Mouse (Mus musculus): ENCODE data around the gene Npdc1. TPM values are rescaled to one million over a fixed set of nuclear protein-coding genes. Genes with fewer than 3 reads are reported as not detected.

The Npdc1 gene
- total and polyA plus RNA-seq, 3 experiments: 0.22 TPM; not detected in 2

DNA sequence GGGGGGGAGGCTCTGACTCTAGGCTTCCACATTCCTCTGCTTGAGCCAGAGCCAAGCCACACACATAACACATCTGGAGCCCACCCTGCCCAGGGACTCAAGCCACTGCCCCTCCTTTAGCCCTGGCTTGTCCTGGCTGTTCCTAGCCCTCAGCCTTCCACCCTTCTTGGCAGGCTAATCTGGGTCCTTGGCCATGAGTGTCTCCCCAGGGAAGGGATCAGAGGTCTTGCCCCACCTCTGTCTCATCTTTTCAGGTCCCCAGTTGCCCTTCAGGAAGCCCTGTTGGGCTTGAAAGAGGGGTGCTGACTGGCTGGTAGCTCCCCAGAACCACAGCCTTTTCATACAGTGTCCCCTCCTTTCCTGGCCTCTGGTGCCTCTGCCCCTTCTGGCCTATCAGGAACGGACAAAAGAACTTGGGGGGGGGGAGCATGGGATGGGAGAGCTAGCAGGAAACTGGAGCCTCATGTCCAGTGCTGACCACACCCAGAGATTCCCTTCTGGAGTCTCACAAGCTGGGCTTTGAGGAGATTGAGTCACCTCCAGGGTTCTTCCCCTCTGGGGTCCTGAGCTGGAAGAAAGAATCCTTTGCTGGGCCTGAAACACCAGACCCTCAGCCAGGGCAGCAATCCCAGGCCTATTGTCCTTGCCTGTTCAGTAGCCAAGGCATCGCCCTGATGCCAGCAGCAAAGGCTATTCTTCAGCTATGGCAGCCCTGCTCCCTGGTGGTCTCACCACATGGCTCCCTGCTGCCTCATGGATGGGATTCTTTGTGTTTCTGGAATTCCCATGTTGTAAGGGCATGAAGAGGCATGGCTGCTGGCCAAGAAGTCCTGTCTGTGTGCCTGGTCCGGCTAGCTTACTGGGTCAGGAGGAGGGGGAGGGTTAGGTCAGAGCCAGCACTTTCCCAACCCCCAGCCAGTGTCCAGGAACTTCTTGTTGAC, 4.6 kb upstream of the Npdc1 start:
- TF ChIP-seq CTCF (IDR thresholded peaks at IDR 0.05; ENCODE audit: low read depth, low read length): no peak
- TF ChIP-seq POLR2AphosphoS5 (IDR thresholded peaks at IDR 0.05; ENCODE audit: insufficient replicate concordance, low read depth, low read length): no peak
- no peak for TF ChIP-seq TAL1 (conservative IDR thresholded peaks at IDR 0.05; ENCODE audit: low read depth, low read length)
- TF ChIP-seq GATA2 (IDR thresholded peaks at IDR 0.05; ENCODE audit: borderline replicate concordance, low read depth, low read length): no peak
- no peak for TF ChIP-seq GATA1 (IDR thresholded peaks at IDR 0.05; ENCODE audit: borderline replicate concordance, low read length)
- H3K36me3 ChIP-seq (replicated peaks): no peaks in the 10 kb centered on the region
- H3K4me1 ChIP-seq (ENCODE audit: insufficient read depth, low read depth, low read length): no peaks in the 10 kb centered on the region; the same call in 1 of the 2 replicates
- H3K9me3 ChIP-seq (replicated peaks): no peaks in the 10 kb centered on the region
- H3K27me3 ChIP-seq (ENCODE audit: insufficient read depth, low read length): peaks cover 58% of the 10 kb centered on the region
- H3K4me3 ChIP-seq (ENCODE audit: low read depth, low read length): no peak overlapping the region
- ATAC-seq (ENCODE audit: extremely low read depth, insufficient number of reproducible peaks, low FRiP score, poor library complexity, severe bottlenecking) (no peak), DNase-seq (ENCODE audit: low spot score) (no peak)

DNA sequence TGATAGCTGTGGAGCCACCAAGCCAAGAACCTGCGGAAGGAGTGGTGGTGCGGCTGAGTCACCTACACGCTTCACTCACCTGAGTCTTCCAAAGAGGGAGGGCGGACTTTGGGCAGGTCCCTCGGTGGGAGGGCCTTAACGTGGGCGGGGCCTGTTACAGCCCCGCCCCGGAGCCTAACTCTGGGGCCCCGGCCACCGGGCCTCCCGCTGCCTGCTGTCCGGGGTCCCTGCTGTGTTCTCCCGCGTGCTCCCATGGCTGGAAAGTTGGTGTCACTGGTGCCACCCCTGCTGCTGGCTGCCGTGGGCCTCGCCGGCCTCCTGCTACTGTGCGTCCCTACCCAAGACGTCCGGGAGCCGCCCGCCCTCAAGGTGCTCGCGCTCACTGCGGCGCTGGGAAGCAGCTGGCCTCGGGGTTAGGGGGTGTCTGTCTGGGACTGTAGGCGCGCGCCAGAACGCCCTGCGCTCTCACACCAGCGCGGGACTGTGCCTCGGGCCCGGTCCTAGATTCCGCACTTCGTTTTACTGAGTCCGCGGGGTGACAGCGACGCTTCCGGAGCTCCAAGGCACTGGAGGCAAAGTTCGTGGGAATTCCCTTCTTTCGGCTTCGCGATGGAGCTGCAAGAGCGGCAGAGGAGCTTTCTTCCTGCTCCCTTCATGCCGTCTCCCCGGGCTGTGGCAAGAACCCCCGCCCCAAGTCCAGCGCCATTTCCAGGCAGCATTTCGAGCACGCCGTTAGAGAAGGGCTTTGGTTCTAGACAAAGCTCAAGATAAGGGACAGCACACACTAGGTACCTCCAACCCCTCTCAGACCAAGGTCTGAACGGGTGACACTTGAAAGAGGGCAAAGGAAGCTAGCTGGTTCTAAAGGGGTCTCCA, 3.2 kb upstream of the Npdc1 start, which contains the start of gene Entpd2:
Gene Entpd2, plus strand, starts transcription at position 154 of the 876 bp plus-strand sequence.
- Histone ChIP-seq H3K9me3 (replicated peaks) (no peaks in the 10 kb centered on the region), H3K4me3 (ENCODE audit: low read depth, low read length) (no peak within 1 kb of the TSS), H3K27me3 (ENCODE audit: insufficient read depth, low read length) (peaks cover 65% of the 10 kb centered on the region)

DNA sequence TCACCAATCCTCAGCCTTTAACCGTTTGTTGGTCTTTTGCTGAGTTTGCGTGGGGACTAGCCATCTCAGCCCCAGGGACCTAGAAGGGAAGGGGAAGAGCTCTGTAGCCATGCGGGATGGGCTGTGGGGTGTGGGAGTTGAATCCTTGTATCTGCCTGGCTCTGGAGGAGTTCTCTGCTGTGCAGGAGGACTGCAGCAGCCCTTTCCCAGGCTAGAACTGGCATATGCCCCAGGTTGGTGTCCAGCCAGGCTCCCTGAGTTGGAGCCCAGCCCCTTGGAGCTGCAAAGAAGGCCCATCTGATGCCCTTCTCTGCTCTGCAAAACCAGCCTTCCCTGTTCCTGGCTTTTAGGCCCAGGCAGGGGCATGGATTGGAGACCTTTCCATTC, 2.6 kb upstream of the Npdc1 start:
- no peak for DNase-seq (ENCODE audit: low spot score)
- no peak overlapping the region for H3K4me3 ChIP-seq (ENCODE audit: low read depth, low read length)
- no peaks in the 10 kb centered on the region for H3K9me3 ChIP-seq (replicated peaks)
- H3K36me3 ChIP-seq (replicated peaks): no peaks in the 10 kb centered on the region
- peaks cover 65% of the 10 kb centered on the region for H3K27me3 ChIP-seq (ENCODE audit: insufficient read depth, low read length)
- H3K4me1 ChIP-seq (ENCODE audit: insufficient read depth, low read depth, low read length): no peaks in the 10 kb centered on the region; the same call in 1 of the 2 replicates
- no peak for ATAC-seq (ENCODE audit: extremely low read depth, insufficient number of reproducible peaks, low FRiP score, poor library complexity, severe bottlenecking)
- no peak for TF ChIP-seq TAL1 (conservative IDR thresholded peaks at IDR 0.05; ENCODE audit: low read depth, low read length)

More for the DNA sequence above, 3.2 kb upstream of the Npdc1 start, which contains the start of gene Entpd2:
- TF ChIP-seq GATA1 (IDR thresholded peaks at IDR 0.05; ENCODE audit: borderline replicate concordance, low read length) (no peak), TAL1 (conservative IDR thresholded peaks at IDR 0.05; ENCODE audit: low read depth, low read length) (no peak), CTCF (IDR thresholded peaks at IDR 0.05; ENCODE audit: low read depth, low read length) (no peak), POLR2AphosphoS5 (IDR thresholded peaks at IDR 0.05; ENCODE audit: insufficient replicate concordance, low read depth, low read length) (no peak), GATA2 (IDR thresholded peaks at IDR 0.05; ENCODE audit: borderline replicate concordance, low read depth, low read length) (no peak)
- ATAC-seq (ENCODE audit: extremely low read depth, insufficient number of reproducible peaks, low FRiP score, poor library complexity, severe bottlenecking) (no peak), DNase-seq (ENCODE audit: low spot score) (no peak)
- H3K4me1 ChIP-seq (ENCODE audit: insufficient read depth, low read depth, low read length): no peaks in the 10 kb centered on the region; the same call in 1 of the 2 replicates
- H3K36me3 ChIP-seq (replicated peaks): no peaks in the 10 kb centered on the region

DNA sequence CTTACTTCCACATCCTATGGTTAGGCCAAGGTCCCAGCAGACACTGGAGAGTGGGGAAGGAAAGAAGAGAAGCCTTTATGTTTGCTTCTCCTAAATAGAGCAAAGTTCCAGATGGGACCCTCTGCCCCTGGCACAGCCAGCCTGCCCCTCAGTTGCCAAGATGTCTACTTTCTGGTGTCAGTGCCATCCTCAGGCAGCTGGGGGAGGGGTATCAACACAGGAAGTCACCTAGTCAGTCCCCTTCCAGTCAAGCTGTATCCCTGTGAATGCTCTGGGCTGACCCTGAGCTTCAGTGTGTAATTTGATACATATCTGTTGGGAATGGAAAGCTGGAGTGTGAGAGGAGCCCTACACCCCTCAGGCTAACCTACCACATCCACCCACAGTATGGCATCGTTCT, 2.1 kb upstream of the Npdc1 start:
- TF ChIP-seq TAL1 (conservative IDR thresholded peaks at IDR 0.05; ENCODE audit: low read depth, low read length) (no peak), GATA1 (IDR thresholded peaks at IDR 0.05; ENCODE audit: borderline replicate concordance, low read length) (no peak), CTCF (IDR thresholded peaks at IDR 0.05; ENCODE audit: low read depth, low read length) (no peak), GATA2 (IDR thresholded peaks at IDR 0.05; ENCODE audit: borderline replicate concordance, low read depth, low read length) (no peak), POLR2AphosphoS5 (IDR thresholded peaks at IDR 0.05; ENCODE audit: insufficient replicate concordance, low read depth, low read length) (no peak)
- Histone ChIP-seq H3K4me3 (ENCODE audit: low read depth, low read length) (no peak overlapping the region), H3K9me3 (replicated peaks) (no peaks in the 10 kb centered on the region), H3K36me3 (replicated peaks) (no peaks in the 10 kb centered on the region), H3K27me3 (ENCODE audit: insufficient read depth, low read length) (peaks cover 65% of the 10 kb centered on the region), H3K4me1 (ENCODE audit: insufficient read depth, low read depth, low read length) (no peaks in the 10 kb centered on the region; the same call in 1 of the 2 replicates)
- ATAC-seq (ENCODE audit: extremely low read depth, insufficient number of reproducible peaks, low FRiP score, poor library complexity, severe bottlenecking): no peak
- no peak for DNase-seq (ENCODE audit: low spot score)

GRCm38 (mm10) chr2:25398065-25398464, 1.1 kb upstream of the Npdc1 start:
- H3K9me3 ChIP-seq (replicated peaks): no peaks in the 10 kb centered on the region
- no peak overlapping the region for H3K4me3 ChIP-seq (ENCODE audit: low read depth, low read length)
- ATAC-seq (ENCODE audit: extremely low read depth, insufficient number of reproducible peaks, low FRiP score, poor library complexity, severe bottlenecking) (no peak), DNase-seq (ENCODE audit: low spot score) (no peak)
- H3K4me1 ChIP-seq (ENCODE audit: insufficient read depth, low read depth, low read length): peaks cover 6% of the 10 kb centered on the region
- H3K27me3 ChIP-seq (ENCODE audit: insufficient read depth, low read length): peaks cover 70% of the 10 kb centered on the region
- no peaks in the 10 kb centered on the region for H3K36me3 ChIP-seq (replicated peaks)
- TF ChIP-seq POLR2AphosphoS5 (IDR thresholded peaks at IDR 0.05; ENCODE audit: insufficient replicate concordance, low read depth, low read length) (no peak), GATA2 (IDR thresholded peaks at IDR 0.05; ENCODE audit: borderline replicate concordance, low read depth, low read length) (no peak), GATA1 (IDR thresholded peaks at IDR 0.05; ENCODE audit: borderline replicate concordance, low read length) (no peak), TAL1 (conservative IDR thresholded peaks at IDR 0.05; ENCODE audit: low read depth, low read length) (no peak), CTCF (IDR thresholded peaks at IDR 0.05; ENCODE audit: low read depth, low read length) (no peak)

- ATAC-seq (ENCODE audit: extremely low read depth, insufficient number of reproducible peaks, low FRiP score, poor library complexity, severe bottlenecking) (no peak), DNase-seq (ENCODE audit: low spot score) (no peak)
- TF ChIP-seq CTCF (IDR thresholded peaks at IDR 0.05; ENCODE audit: low read depth, low read length): no peak
- TF ChIP-seq GATA2 (IDR thresholded peaks at IDR 0.05; ENCODE audit: borderline replicate concordance, low read depth, low read length): no peak
- no peak for TF ChIP-seq TAL1 (conservative IDR thresholded peaks at IDR 0.05; ENCODE audit: low read depth, low read length)
- no peak for TF ChIP-seq GATA1 (IDR thresholded peaks at IDR 0.05; ENCODE audit: borderline replicate concordance, low read length)
- no peak for TF ChIP-seq POLR2AphosphoS5 (IDR thresholded peaks at IDR 0.05; ENCODE audit: insufficient replicate concordance, low read depth, low read length)
- no peak overlapping the region for H3K4me3 ChIP-seq (ENCODE audit: low read depth, low read length)
- H3K9me3 ChIP-seq (replicated peaks): no peaks in the 10 kb centered on the region
- peaks cover 6% of the 10 kb centered on the region for H3K4me1 ChIP-seq (ENCODE audit: insufficient read depth, low read depth, low read length)
- peaks cover 74% of the 10 kb centered on the region for H3K27me3 ChIP-seq (ENCODE audit: insufficient read depth, low read length)
- H3K36me3 ChIP-seq (replicated peaks): no peaks in the 10 kb centered on the region
These were observed 1.1 kb downstream of the Npdc1 start for GRCm38 (mm10) chr2:25400291-25400690.
